Mouse (Mus musculus): ENCODE results near the gene Zfp819.

Zfp819 gene

GRCm38 (mm10) chr7:43606896-43607742 is at the start of gene Zfp819:
Gene Zfp819, plus strand, starts transcription at chr7:43607169.
- no peak for TF ChIP-seq GATA4 (IDR thresholded peaks at IDR 0.05; ENCODE audit: insufficient replicate concordance, low read length)

- 0 out of 2 replicates have a peak, but pooled peaks have one; percentile 5 for TF ChIP-seq GATA4 (IDR thresholded peaks at IDR 0.05; ENCODE audit: insufficient replicate concordance, low read length)
Observed at GRCm38 (mm10) chr7:43562006-43562633, 44.8 kb upstream of the Zfp819 start, which contains the start of gene Zfp658. Gene Zfp658, plus strand, starts transcription at chr7:43562256.

DNA sequence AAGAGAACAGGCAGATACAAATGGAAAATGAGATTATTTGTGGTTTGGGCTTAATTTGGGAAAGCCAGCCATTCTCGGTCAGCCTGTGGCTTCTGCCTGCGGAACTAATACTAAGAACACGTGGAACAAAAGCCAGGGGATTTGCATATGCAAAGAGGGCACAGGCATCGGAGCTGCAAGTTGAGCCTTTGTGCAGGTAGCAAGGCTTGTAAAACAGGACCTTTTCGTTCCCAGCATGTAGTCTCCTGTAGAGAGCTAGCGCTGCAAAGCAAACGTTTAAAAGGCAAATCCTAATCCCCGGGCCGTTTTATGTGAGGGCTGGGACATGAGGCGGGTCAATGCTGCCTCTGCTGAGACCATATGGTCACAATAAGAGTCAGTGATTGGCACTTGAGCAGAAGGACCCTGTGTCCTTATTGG is 44.3 kb upstream of the Zfp819 start:
- no peak for TF ChIP-seq GATA4 (IDR thresholded peaks at IDR 0.05; ENCODE audit: insufficient replicate concordance, low read length)

GRCm38 (mm10) chr7:43563300-43563699 is 43.7 kb upstream of the Zfp819 start:
- no peak for TF ChIP-seq GATA4 (IDR thresholded peaks at IDR 0.05; ENCODE audit: insufficient replicate concordance, low read length)

- TF ChIP-seq GATA4 (IDR thresholded peaks at IDR 0.05; ENCODE audit: insufficient replicate concordance, low read length) = no peak
Observed at GRCm38 (mm10) chr7:43571216-43571615, 35.8 kb upstream of the Zfp819 start.

DNA sequence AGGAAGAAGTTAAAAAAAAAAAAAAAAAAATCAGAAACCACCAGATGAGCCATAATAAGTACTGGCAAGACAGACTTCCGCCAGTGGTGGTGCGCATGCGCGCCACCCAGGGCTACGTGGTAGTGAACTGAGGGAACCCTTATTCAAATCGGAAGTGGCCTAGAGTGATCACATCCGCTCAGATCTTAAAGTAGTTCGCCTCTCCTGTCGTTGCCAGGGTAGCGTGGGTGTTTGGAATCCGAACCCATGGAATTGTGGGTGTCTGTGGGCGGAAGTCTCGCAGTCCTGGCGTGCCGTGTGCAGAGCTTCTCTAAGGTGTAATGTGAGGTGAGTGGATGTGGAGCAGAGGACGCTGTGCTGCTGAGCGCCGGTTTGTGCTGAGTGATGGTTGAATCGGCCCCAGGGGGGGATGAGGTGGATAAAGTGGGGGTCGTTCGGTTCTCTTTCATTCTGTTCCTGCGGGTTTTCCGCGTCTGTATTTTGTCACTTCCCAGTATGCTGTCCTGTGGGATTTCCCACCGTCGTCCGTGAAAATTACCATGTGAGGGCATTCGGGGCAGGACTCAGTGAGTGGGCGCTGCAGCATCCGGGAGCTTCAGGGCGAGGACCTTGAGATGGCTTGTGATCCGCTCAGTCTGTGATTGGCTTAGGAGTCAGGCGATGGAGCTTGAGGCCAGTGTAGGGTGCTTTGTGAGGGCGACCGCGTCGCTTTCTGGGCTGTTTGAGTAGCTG is 27.4 kb upstream of the Zfp819 start, which contains the start of gene Zfp719:
Gene Zfp719, plus strand, starts transcription at position 171 of the 732 bp plus-strand sequence.
- no peak for TF ChIP-seq GATA4 (IDR thresholded peaks at IDR 0.05; ENCODE audit: insufficient replicate concordance, low read length)

DNA sequence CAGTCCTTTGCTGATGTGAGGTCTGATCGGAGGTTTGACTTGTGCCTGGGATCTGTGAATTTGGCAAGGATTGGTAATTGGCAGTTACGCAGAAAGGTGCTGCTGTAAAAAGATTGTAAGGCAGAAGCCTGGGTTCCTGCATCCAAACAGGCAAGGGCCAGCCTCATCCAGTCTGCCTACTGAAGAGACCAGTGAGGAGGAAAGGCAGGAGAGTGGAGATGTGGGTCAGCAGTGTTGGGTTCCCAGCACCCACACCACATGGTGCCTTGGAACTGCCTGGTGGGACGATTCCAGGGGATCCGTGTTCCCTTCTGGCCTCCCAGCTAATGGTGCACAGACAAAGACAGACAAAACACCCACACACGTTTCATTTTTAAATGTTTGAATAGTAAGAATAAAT is 26.4 kb upstream of the Zfp819 start:
- TF ChIP-seq GATA4 (IDR thresholded peaks at IDR 0.05; ENCODE audit: insufficient replicate concordance, low read length) = no peak

GRCm38 (mm10) chr7:43584790-43585189 is 22.2 kb upstream of the Zfp819 start:
- no peak for TF ChIP-seq GATA4 (IDR thresholded peaks at IDR 0.05; ENCODE audit: insufficient replicate concordance, low read length)

- TF ChIP-seq GATA4 (IDR thresholded peaks at IDR 0.05; ENCODE audit: insufficient replicate concordance, low read length) = no peak
Observed at GRCm38 (mm10) chr7:43601884-43602283, 5.1 kb upstream of the Zfp819 start.

DNA sequence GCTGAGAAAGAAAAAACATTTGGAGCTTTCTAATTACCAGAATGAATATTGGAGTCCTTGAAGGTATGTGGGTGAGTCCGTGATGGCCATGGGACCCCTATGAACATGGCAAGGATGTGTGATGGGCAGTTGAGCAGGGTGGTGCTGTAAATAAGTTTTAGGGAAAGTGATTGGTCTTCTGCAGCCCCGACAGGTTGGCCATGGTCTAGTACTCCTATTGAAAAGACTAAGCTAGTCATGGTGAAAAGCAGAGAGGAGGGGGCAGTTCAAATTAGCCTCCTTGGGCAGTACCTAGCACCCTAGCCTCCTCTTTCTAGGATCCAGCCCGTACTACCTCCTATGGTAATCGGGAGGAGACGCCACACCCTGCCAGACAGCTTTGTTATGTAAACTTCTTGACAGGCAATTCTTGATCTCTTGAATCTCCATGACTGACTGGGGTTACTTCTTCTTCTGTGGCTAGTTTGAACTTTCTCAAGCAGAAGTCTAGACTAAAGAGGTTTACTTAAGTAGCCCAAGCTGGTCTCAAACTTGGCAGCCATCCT is 846 bp downstream of the Zfp819 start:
- TF ChIP-seq GATA4 (IDR thresholded peaks at IDR 0.05; ENCODE audit: insufficient replicate concordance, low read length) = no peak

DNA sequence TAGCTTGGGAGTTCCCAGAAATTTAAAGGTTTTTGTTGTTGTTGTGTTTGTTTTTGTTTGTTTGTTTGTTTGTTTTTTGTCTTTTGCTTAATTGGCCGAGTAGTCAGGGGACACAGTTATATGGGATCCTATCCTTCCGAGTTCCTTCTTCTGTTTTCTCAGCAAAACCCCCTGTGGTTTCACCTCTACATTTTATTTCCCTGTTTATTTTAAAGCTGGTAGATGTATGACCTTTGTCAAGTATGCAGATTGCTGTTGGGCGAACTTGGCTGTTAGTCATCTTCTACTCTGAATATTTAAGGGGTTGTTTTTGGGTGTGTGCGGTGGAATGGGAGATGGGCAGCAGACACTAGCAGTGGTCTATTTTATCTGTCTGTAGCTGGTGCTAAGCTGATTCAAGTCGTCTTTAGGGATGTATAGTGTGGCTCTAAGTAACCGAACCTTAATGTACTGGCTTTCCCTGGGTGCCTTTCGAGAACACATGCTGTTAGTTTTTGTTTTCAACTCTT is 1.4 kb downstream of the Zfp819 start:
- TF ChIP-seq GATA4 (IDR thresholded peaks at IDR 0.05; ENCODE audit: insufficient replicate concordance, low read length) = no peak

DNA sequence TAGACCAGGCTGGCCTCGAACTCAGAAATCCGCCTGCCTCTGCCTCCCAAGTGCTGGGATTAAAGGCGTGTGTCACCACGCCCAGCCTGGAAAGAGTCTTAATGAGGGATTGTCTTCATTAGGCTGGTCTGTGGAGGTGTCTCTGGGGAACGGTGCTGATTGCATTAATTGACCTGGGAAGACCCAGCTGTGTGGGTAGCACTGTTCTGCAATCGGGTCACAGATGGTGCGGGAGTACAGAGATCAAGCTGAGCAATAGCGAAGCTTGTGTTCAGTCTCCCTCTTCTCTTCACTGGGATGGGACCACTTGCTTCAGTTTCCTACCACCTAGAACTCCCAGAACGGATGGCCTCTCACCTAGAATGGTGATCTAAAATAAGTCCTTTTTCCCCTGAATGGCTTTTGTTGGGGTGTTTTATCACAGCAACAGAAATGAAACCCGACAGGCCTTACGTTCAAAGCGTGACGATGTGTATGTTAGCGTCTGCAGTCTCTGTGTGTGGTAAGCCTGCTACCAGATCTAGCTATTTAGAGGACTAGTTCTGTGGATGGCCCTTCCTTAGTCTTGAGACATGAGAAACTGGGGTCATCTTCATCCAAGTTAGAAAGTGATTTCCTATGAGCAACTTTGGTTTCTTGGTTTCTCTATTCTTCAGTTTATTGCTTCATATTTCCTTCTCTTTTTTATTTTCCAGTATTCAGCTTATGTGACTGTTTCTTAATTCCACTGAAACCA is 7.0 kb downstream of the Zfp819 start:
- TF ChIP-seq GATA4 (IDR thresholded peaks at IDR 0.05; ENCODE audit: insufficient replicate concordance, low read length) = no peak

GRCm38 (mm10) chr7:43622927-43623326 is 16.0 kb downstream of the Zfp819 start:
- no peak for TF ChIP-seq GATA4 (IDR thresholded peaks at IDR 0.05; ENCODE audit: insufficient replicate concordance, low read length)

DNA sequence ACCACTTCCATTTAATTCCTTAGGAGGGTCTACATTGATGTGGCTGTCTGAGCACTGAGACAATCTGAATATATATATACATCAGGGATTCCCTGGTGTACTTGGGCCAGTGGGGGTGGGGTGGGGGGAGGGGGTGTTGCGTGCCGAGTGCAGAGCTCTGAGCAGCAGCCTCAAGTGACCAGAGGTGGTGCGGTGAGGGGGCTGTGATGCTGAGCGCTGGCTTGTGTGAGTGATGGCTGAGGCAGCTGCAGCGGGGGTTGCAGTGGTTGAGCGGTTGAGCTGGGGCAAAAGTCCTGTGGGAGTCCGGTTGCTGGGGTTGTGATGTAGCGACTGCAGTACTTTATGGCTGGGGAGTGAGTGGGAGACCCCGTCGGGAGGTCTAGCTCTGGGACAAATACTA is 16.9 kb downstream of the Zfp819 start:
- TF ChIP-seq GATA4 (IDR thresholded peaks at IDR 0.05; ENCODE audit: insufficient replicate concordance, low read length) = no peak
